Mouse (Mus musculus) heart, postnatal 0 days (tissue): ENCODE results near the gene Sult5a1.

Experiments used
- CTCF ChIP-seq: IDR thresholded peaks from 2 replicates; pipeline ENCODE4 v1.5.1; 2016; ENCODE audit warnings: antibody characterized with exemption, control low read depth, low read depth
- EP300 ChIP-seq: IDR thresholded peaks from 2 replicates; pipeline ENCODE4 v1.6.1; 2016; ENCODE audit warnings: antibody characterized with exemption, low read depth

GRCm38 (mm10) chr8:123131041-123131440 lies 27.1 kb downstream of the Sult5a1 start:
- TF ChIP-seq CTCF (no peak), EP300 (no peak)
